Mouse (Mus musculus) left cerebral cortex, adult 2 months (tissue): ENCODE measurements around the gene Prpf31. TPM values are rescaled to one million over a fixed set of nuclear protein-coding genes. Genes with fewer than 3 reads are reported as not detected.
A peak's percentile ranks its signal among the peaks of the same experiment; 100 is the strongest.

Source experiments
- DNase-seq, 2 experiments: peaks; one replicate each; pipeline ENCODE4 v3.0.0; 2021 to 2022; ENCODE audit warnings: low spot score in 2 of 2, mixed read lengths in 1 of 2; ENCODE audit errors: extremely low spot score in 1 of 2
- H3K27ac ChIP-seq: fragments of 200-600 bp; 2 replicates; pipeline ENCODE4 v1.8.1; 2022
- H3K4me3 ChIP-seq: fragments of 200-600 bp; 2 replicates; pipeline ENCODE4 v1.8.1; 2022
- CTCF ChIP-seq: fragments of 200-600 bp; IDR thresholded peaks from 2 replicates; pipeline ENCODE4 v1.8.1; 2022; ENCODE audit warnings: antibody characterized with exemption, mild to moderate bottlenecking, moderate library complexity
- intact Hi-C: fragments of 180-260 bp; cut with DNase I; formaldehyde crosslinking; loops from one replicate; pipeline ENCODE4 v1.15.1; 2025
- total RNA-seq, 2 experiments: library from RNA; stranded (reverse); gene quantifications; 2 replicates each; pipeline ENCODE4 v1.2.3; 2021

The Prpf31 gene
- total RNA-seq, 2 experiments from 2014 or later, result 47.1 to 56.9 TPM

GRCm38 (mm10) chr7:3643412-3643811 is 13.6 kb downstream of the Prpf31 start:
- intact Hi-C loops, result loop anchor here (10.0 kb wide), 1 partner anchor 1421 kb away; the partner anchor contains the start of gene U2af2
- TF ChIP-seq CTCF, result no peak
- Histone ChIP-seq H3K4me3 (no peak overlapping the region), H3K27ac (no peak overlapping the region)
- DNase-seq, result no peak

- peak overlapping the region; percentile 45 for H3K4me3 ChIP-seq
- no peak for DNase-seq
- H3K27ac ChIP-seq, result no peak overlapping the region; the same call in 1 of the 2 replicates
- TF ChIP-seq CTCF, result no peak
- intact Hi-C loops, result loop anchor here (10.0 kb wide), 1 partner anchor 1421 kb away; the partner anchor contains the start of gene U2af2
Observed at GRCm38 (mm10) chr7:3643843-3644242, 14.1 kb downstream of the Prpf31 start.

GRCm38 (mm10) chr7:3644348-3644671 is 14.5 kb downstream of the Prpf31 start:
- TF ChIP-seq CTCF, result no peak
- intact Hi-C loops, result loop anchor here (10.0 kb wide), 1 partner anchor 1420 kb away; the partner anchor contains the start of gene U2af2
- H3K4me3 ChIP-seq, result peak overlapping the region; percentile 45
- no peak overlapping the region; the same call in 1 of the 2 replicates for H3K27ac ChIP-seq
- DNase-seq, result no peak

- intact Hi-C loops, result loop anchor here (10.0 kb wide), 1 partner anchor 1420 kb away; the partner anchor contains the start of gene U2af2
- TF ChIP-seq CTCF, result no peak
Observed at GRCm38 (mm10) chr7:3644672-3645487, 15.1 kb downstream of the Prpf31 start, which contains the start of gene Cnot3. TSS of gene Cnot3 (plus strand) at chr7:3645268.

GRCm38 (mm10) chr7:3645488-3646025 is 15.8 kb downstream of the Prpf31 start:
- intact Hi-C loops, result loop anchor here (1.0 to 10.0 kb wide), 3 partner anchors 20 to 1419 kb away; partner anchors contain the start of genes Leng1 and U2af2
- no peak for TF ChIP-seq CTCF
- Histone ChIP-seq H3K27ac (peak overlapping the region; percentile 97), H3K4me3 (peak overlapping the region; percentile 79)
- peak; percentile 43 to 55 for DNase-seq

More at GRCm38 (mm10) chr7:3644672-3645487, 15.1 kb downstream of the Prpf31 start, which contains the start of gene Cnot3:
- peak within 1 kb of the TSS; percentile 79 for H3K4me3 ChIP-seq
- peak; percentile 96 to 99 for DNase-seq
- peak within 1 kb of the TSS; percentile 97 for H3K27ac ChIP-seq

GRCm38 (mm10) chr7:3646188-3646587 is 16.4 kb downstream of the Prpf31 start:
- peak overlapping the region; percentile 79 for H3K4me3 ChIP-seq
- no peak for DNase-seq
- no peak for TF ChIP-seq CTCF
- intact Hi-C loops, result loop anchor here (1.0 to 10.0 kb wide), 3 partner anchors 19 to 1419 kb away; partner anchors contain the start of genes Leng1 and U2af2
- no peak overlapping the region for H3K27ac ChIP-seq

GRCm38 (mm10) chr7:3646641-3647040 is 16.9 kb downstream of the Prpf31 start:
- Histone ChIP-seq H3K4me3 (peak overlapping the region; percentile 79), H3K27ac (no peak overlapping the region)
- DNase-seq, result no peak
- intact Hi-C loops, result loop anchor here (1.0 to 10.0 kb wide), 3 partner anchors 19 to 1418 kb away; partner anchors contain the start of genes Leng1 and U2af2
- no peak for TF ChIP-seq CTCF

- DNase-seq, result peak in 1 of 2 experiments; percentile 21
- no peak for TF ChIP-seq CTCF
- Histone ChIP-seq H3K4me3 (no peak overlapping the region), H3K27ac (no peak overlapping the region)
- intact Hi-C loops, result no loop called here
Observed at GRCm38 (mm10) chr7:3656966-3657365, 27.2 kb downstream of the Prpf31 start.

- intact Hi-C loops, result no loop called here
- TF ChIP-seq CTCF, result no peak
- no peak overlapping the region for H3K4me3 ChIP-seq
- no peak overlapping the region for H3K27ac ChIP-seq
- DNase-seq, result no peak
Observed at GRCm38 (mm10) chr7:3658578-3658977, 28.8 kb downstream of the Prpf31 start.

- no peak for DNase-seq
- Histone ChIP-seq H3K4me3 (peak overlapping the region; percentile 75), H3K27ac (peak overlapping the region; percentile 62)
- intact Hi-C loops, result loop anchor here (1.0 kb wide), 1 partner anchor 18 kb away; no protein-coding TSS in a partner anchor
- TF ChIP-seq CTCF, result no peak
Observed at GRCm38 (mm10) chr7:3664524-3665214, 34.9 kb downstream of the Prpf31 start.
